Mouse (Mus musculus) kidney, postnatal 4 days (tissue): Measurements from ENCODE around the gene Commd7.
A peak's percentile ranks its signal among the peaks of the same experiment; 100 is the strongest.

Experiments
- DNase-seq, 2 experiments: peaks; one replicate each; pipeline ENCODE4 v3.0.0; 2021; ENCODE audit warnings: mixed read lengths in 2 of 2

Commd7 gene

DNA sequence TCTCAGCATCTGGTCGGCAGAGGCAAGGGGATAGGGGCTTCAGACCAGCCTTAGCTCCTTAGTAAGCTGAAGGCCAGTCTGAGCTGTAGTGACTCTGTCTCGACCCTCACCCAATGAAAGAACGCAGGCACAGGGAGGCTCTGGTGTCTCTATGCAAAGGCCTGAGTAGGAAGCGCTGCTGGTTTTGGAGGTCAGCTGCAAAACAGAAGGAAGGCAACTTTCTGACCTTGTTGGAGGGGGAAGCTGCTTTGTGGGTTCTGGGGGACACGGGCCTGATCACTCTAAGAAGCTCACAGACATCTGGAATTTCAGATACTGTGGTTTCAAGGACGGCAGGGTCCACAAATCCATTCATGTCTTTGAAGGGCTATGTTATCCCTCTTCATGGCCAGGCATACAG lies 46.6 kb downstream of the Commd7 start:
- DNase-seq = no peak

DNA sequence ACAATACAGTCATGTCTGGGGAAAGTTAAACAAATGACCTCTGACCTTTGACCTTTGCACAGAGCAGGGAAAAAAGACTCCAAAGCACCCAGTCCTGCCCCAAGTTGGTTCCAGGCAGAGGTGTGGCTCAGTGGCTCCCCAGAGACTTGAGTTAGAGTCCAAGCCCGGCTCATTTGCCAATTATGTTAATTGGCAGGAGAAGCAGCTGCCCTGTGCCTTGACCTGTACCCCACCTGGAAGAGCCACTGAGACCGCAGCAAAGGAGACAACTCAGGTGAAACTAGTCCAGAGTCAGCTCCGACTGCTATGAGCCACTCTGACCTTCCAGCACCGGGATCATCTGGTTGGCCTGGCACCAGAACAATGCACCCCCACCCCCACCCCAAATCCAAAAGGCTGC lies 48.2 kb downstream of the Commd7 start:
- no peak for DNase-seq

DNA sequence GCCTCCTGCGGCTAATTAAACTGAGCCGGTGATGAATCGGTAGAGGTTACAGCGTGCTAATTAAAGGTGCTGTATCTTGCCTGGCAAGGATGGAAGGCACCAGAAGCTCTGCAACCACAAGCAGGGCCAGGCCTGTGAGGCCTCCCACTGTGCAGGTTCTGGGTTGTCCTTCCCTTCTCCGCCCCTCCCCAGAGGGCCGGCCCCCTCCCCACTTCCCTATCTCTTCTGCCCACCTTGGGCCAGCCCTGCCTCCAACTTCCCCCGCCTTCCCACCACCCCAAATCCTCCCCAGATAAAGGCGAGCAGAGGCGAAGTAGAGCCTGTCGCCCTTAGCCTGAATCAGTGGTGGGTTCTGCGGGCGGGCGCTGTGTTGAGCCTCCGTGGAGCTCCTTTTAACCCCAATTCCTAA lies 48.9 kb downstream of the Commd7 start:
- no peak for DNase-seq

DNA sequence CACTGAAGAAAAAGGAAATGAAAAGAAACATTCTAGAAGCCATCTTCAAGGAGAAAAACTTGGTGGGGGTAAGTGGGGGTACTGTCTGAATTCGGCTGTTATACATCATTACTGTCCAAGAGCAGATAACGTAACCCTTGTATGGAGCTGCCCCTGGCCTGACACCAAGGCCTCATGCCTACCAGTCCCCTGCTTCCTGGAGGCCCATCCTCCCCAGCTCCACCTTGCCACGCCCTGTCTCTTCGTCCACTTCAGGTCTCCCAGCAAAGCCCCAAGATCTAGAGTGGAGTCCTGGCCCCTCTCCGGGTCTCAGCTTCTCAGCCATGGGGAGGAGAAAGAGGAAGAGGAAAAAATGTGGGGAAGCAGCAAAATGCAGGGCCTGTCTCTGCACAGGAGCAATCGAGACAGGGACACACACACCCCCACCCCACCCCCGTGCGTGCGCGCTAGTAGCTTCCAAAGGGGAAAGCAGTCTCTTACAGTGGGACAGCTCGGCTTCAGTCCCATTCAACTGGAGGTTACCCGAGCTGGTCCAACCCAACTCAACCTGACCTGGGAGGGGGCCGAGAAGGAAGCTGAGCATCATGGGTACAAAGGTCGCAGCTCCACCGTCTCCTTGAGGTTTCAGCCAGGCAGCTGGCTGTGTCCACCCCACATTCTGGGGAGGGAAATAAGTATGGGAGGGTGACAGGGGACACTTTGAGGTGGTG lies 49.5 kb downstream of the Commd7 start:
- DNase-seq = peak; percentile 18 to 47

DNA sequence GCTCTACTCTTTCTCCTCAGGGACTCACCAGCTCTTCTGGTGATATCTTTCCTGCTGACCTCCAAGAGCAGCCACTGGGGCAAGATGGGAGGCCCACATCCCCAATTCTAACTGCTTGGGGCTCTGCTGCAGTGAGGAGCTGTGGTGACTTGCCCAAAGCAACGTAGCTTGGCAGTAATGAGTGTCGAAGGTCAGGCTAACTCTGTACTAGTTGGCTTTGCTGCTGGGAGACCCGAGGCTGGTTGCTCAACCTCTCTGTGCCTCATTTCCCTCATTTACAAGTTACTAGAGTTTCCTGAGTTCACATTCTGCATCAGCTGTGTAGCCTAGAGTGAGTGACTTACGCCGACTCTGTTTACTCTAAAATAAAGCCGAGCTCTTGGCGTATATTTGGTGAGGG lies 51.2 kb downstream of the Commd7 start:
- DNase-seq = no peak

DNA sequence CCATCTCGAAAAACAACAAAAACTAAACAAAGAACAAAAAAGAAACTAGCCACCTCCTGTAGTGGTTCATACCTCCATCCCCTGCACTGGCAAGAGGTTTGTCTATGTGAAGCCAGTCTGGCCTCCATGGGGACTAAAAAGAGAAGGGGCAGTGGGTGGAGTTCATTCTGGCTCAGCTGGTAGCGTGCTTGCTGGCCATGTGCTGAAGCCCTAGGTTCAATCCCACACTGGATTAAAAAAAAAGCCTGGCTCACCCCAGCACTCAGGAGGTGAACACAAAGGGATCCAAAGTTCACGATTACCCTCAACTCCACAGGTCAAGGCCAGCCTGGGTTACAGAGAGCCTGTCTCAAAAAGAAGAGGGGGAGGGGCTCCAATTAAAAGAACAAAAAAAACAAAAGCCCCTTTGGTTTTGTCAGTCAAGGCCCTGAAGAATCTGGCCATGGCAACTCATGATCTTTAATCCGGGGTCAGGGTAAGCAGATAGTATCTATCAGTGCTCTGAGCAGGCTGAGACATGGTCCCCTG lies 52.1 kb downstream of the Commd7 start:
- DNase-seq = no peak

DNA sequence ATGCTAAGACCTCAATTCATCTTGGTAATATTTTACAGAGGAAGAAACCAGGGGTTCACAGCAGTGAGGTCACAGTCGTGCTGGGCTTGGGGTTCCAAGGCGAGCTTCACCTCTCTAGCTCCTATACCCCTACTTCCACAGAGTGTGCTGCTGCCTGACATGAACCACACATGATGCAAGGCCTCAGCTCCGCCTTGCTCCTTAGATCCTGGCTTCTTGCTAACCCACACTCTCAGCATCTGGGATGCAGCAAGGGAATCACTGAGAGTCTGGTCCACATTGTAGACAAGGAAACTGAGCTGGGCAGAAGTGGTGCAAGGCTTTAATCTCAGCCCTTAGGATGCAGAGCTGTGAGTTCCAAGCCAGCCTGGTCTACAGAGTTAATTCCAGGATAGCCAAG lies 52.5 kb downstream of the Commd7 start:
- DNase-seq = no peak

DNA sequence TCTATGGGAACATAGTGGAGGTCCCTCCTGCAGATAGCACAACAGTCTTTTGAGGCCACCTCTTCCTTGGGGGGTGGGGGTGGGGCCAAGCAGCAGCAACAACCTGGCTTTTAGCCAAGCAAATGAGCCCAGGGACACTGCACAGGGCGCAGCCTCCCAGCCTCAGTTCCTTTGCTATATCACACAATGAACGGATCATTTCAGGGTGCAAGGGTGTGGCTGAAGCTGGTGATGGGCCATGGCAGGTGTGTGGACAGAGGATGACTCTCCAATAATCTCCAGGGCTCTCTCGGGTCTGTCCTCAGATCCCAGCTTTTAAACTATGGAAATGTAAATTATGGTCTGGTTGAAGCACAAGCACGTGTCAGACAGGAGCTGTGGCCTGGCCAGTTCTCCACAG lies 55.5 kb downstream of the Commd7 start:
- no peak for DNase-seq

DNA sequence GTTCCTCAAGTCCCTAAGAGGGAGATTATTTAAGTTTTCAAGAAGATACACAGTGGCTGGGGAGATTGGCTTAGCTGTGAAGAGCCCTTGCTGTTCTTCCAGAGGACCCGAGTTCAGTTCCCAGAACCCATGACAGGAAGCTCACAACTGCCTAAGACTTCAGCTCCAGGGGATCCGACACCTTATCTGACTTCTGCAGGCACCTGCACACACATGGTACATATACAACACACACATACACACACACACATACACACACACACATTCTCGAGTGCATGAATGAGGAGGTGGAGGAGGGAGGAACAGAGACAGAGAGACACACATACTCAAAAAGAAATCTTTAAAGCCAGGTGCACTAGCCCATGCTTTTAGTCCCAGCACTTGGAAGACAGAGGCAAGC lies 56.4 kb downstream of the Commd7 start:
- no peak for DNase-seq

DNA sequence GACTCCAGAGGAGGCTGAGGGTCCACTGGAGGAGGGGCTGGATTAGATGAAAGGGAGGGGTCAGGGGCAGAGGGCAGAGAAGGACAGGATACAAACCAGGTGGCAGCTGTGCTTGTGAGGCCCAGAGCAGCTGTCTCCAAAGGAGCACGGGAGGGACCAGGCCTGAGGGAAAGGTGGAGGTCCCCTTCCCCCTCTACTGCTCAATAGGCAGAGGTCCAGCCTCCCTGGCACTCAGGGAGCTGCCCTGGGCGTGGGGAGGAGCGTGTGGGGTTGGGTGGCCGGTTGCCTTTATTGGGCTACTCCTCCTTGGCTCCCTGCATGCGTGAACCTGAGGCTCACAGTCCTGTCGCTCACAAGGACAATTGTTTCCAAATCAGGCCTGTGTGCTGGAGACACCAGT lies 57.0 kb downstream of the Commd7 start:
- no peak for DNase-seq

DNA sequence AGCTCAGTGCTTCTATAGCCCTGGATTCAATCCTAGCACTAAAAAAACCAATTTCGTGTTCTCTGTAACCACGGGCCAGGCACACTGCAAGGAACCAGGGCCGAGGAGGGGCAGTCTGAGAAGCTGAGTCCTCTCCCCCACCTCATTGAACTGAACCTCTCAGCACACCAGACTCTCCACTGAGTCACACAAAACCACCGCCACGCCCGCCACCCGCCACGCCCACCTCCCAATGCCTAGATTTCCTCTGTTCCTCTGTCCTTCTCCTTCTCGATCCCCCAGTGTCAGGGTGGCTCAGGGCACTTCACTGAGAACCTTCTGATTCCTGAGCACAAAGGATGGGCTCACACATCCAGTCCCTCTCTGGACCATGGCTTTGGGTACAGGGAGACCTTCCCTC lies 59.5 kb downstream of the Commd7 start:
- DNase-seq = no peak

DNA sequence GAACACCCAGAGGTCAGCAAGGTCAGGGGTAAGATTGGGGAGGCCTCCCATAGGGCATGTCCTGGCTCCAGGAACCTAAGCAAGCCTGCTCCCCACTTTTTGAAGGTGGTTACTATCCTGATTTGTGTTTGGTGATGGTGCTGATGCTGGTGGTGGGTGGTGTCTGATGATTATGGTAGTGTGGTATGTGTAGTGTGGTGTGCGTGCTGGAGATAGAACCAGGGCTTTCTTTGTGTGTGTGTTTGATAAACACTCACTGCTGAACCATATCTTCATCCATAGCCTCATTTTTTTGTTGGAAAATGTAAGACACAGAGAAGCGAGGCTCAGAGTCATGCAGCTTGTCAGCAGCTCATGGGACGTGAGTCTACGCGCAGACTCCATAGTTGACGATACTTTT lies 64.0 kb downstream of the Commd7 start:
- DNase-seq = no peak

DNA sequence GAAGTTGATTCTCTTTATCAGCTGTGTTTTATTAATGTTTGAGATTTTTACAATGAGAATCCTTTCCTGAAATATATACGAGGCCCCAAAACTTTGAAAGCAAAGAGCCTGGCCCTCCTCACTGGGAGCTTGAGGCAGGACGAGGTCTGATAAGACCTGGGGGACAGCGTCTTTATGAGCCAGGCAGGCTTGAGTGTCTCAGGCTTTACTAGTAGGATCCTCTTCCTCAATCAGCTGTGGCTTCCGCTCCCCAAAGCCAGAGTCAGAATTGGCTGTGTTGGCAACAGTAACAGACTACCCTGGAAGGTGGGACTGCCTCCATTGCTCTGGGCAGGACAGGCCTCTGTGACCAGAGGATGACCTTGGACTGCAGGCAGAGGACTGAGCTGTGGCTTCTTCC lies 64.6 kb downstream of the Commd7 start:
- DNase-seq = no peak
